Mouse (Mus musculus): Measurements from ENCODE around the gene Grb7.

DNA sequence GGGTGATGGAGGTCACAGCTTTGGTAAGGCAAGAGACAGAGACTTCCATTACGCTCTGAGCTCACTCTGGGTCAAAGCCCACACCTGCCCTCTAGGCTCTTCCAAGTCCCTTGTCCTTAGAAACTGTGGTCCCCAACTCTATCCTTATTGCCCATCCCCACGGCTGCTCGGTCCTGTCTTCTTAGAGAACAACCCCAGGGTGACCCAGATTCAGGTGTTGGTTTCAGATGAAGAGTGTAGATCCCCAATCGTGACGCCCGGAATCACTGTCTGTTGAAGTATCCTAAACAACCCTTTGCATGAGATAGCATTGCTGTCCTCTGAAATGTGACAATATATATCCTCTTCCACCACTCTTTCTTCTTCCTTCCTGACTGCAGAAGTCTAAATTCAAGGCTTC lies 16.1 kb downstream of the Grb7 start:
- TF ChIP-seq CTCF (IDR thresholded peaks at IDR 0.05; ENCODE audit: low read depth, low read length) (no peak), POLR2A (IDR thresholded peaks at IDR 0.05; ENCODE audit: borderline replicate concordance, low read depth, low read length) (no peak)

Data from bone marrow macrophage, adult 2 months (primary cell).